Mouse (Mus musculus) embryonic facial prominence, embryonic 15.5 days (tissue): Measurements from ENCODE around the gene Phxr2. TPM values are rescaled to one million over a fixed set of nuclear protein-coding genes. Genes with fewer than 3 reads are reported as not detected.

ENCODE experiments used
- ATAC-seq: fragments of 200-750 bp; cut with Nextera tagmentation; 2 replicates; pipeline ENCODE4 v1.8.0; 2017; ENCODE audit warnings: low read depth, moderate TSS enrichment; ENCODE audit not compliant: insufficient number of reproducible peaks, low FRiP score, low TSS enrichment
- H3K27ac ChIP-seq: fragments of 300-500 bp; sonication (generic); replicated peaks from 2 replicates; pipeline ENCODE4 v1.5.1; 2015; ENCODE audit warnings: mild to moderate bottlenecking, inconsistent platforms
- H3K27me3 ChIP-seq: fragments of 300-500 bp; sonication (generic); 2 replicates; pipeline ENCODE4 v1.6.1; 2015; ENCODE audit warnings: inconsistent platforms
- H3K36me3 ChIP-seq: fragments of 300-500 bp; sonication (generic); 2 replicates; pipeline ENCODE4 v1.6.1; 2015; ENCODE audit warnings: mild to moderate bottlenecking, inconsistent platforms
- H3K4me1 ChIP-seq: fragments of 300-500 bp; sonication (generic); 2 replicates; pipeline ENCODE4 v1.6.1; 2015; ENCODE audit warnings: inconsistent platforms
- H3K4me2 ChIP-seq: fragments of 300-500 bp; sonication (generic); replicated peaks from 2 replicates; pipeline ENCODE4 v1.6.1; 2015; ENCODE audit warnings: mild to moderate bottlenecking, inconsistent platforms
- H3K4me3 ChIP-seq: fragments of 300-500 bp; sonication (generic); replicated peaks from 2 replicates; pipeline ENCODE4 v1.5.1; 2015; ENCODE audit warnings: mild to moderate bottlenecking, inconsistent platforms
- H3K9ac ChIP-seq: fragments of 300-500 bp; sonication (generic); 2 replicates; pipeline ENCODE4 v1.6.1; 2015; ENCODE audit warnings: inconsistent platforms
- H3K9me3 ChIP-seq: fragments of 300-500 bp; sonication (generic); replicated peaks from 2 replicates; pipeline ENCODE4 v1.6.1; 2016; ENCODE audit warnings: inconsistent platforms
- WGBS: fragments of 180-500 bp; shearing (Covaris S2); methylation state at CpG from one replicate; pipeline ENCODE4 v1.1.7; 2015; 5-methylcytosine and 5-hydroxymethylcytosine counted together
- polyA plus RNA-seq: library from polyadenylated mRNA; unstranded; fragments of >200 nt; fragmentation: Nextera tagmentation; extraction: Ambion mirVana; gene quantifications from 2 replicates; pipeline ENCODE4 v1.2.1, GENCODE M21; 2015

Phxr2 gene
- polyA plus RNA-seq: not detected in 2 replicates

DNA sequence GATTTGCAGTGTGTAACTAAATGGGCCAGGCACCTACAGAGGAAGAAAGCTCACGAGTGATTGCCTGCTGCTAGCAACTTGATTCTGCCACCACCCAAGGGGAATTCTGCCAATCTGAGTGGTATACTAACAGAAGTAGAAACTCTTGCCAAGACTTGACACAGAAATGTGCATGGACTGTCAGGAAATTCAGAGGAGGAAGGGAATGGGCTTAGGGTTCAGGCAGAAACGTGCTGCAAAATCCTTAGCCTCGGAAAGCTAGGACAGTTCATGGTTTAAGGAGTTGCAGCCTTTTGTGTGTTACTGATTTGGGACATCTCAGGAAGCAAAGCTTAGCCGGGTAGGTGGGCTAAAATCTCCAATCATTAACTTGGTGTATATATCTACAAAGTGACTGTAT, at the start of gene Phxr2:
TSS of gene Phxr2 (minus strand) at position 101 of the 400 bp plus-strand sequence.
- H3K4me2 ChIP-seq: no peak within 1 kb of the TSS
- no peaks in the 10 kb centered on the region for H3K27me3 ChIP-seq
- peaks cover 16% of the 10 kb centered on the region; the same call in 1 of the 2 replicates for H3K4me1 ChIP-seq
- H3K9ac ChIP-seq: no peak within 1 kb of the TSS
- WGBS: 63% methylated on average over 4 of the region's 4 CpGs
- H3K36me3 ChIP-seq: peaks cover 5% of the 10 kb centered on the region; the same call in 1 of the 2 replicates
- ATAC-seq: no peak
- no peak within 1 kb of the TSS for H3K4me3 ChIP-seq
- no peak within 1 kb of the TSS for H3K27ac ChIP-seq
- H3K9me3 ChIP-seq: no peaks in the 10 kb centered on the region

DNA sequence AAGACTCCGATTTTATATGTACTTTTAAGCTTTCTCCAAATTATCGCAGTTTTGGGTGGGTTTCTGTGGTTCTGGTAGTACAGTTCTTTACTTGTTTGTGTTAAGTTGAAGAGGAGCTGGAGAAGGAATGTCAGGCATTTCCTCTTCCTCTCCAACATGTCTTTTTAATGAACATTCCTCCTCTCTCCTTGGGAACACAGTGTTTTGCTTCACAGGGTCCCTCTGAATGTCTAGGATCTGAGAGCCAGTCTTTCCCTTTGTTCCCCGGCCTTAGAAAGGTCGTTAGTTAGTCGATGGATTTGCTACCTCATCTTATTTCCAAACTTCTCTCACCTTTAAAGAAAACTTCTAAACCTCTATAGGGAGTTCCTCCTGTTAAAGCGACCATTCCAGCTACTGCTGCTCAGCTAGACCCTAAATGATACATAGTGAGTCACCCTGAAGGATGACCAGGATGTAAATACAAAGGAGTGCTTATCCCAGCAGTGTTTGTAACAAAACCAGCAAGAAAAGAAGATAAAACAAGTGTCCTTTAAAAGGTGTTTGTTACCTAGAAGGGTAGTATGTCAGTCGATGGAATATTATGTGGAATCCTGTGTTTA, 46.9 kb upstream of the Phxr2 start:
- H3K4me2 ChIP-seq: no peak overlapping the region
- H3K36me3 ChIP-seq: no peaks in the 10 kb centered on the region
- ATAC-seq: no peak
- H3K4me3 ChIP-seq: no peak overlapping the region
- peaks cover 17% of the 10 kb centered on the region for H3K4me1 ChIP-seq
- no peak overlapping the region for H3K9ac ChIP-seq
- 33% methylated on average over 7 of the region's 7 CpGs for WGBS
- no peaks in the 10 kb centered on the region for H3K9me3 ChIP-seq
- no peaks in the 10 kb centered on the region for H3K27me3 ChIP-seq
- peak overlapping the region; percentile 29; the same call in 1 of the 2 replicates for H3K27ac ChIP-seq

DNA sequence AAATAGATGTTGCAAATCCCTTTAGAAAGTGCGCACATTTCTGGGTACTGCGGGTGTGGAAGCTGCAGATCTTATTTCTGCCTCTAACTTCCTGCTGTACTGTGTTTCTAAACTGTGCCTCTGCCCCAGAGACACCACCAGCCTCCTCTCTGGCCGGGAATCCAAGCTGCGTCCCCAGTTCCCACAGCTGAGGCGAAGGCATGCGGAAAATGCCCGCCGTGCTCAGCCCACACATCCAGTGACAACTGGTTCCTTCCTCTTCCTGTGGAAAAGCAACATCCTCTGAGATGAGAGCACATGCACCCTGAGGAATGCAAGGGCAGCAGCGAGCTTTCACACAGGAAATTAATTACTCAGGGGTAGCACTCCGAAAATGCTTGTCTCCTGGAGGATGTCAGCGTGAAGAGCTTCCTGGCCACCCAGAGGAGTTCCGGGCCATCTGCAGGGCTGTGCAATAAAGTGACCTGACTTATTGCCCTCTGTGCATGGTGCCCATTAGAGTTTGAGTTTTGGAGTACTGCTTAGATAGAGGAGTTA, 45.9 kb upstream of the Phxr2 start:
- H3K36me3 ChIP-seq: no peaks in the 10 kb centered on the region
- WGBS: 15% methylated on average over 12 of the region's 12 CpGs
- H3K4me1 ChIP-seq: peaks cover 17% of the 10 kb centered on the region
- H3K9me3 ChIP-seq: no peaks in the 10 kb centered on the region
- H3K27ac ChIP-seq: peak overlapping the region; percentile 67
- H3K27me3 ChIP-seq: no peaks in the 10 kb centered on the region
- peak overlapping the region; percentile 34 for H3K4me2 ChIP-seq
- peak; percentile 63; the same call in 1 of the 2 replicates for ATAC-seq
- no peak overlapping the region for H3K9ac ChIP-seq
- H3K4me3 ChIP-seq: no peak overlapping the region

DNA sequence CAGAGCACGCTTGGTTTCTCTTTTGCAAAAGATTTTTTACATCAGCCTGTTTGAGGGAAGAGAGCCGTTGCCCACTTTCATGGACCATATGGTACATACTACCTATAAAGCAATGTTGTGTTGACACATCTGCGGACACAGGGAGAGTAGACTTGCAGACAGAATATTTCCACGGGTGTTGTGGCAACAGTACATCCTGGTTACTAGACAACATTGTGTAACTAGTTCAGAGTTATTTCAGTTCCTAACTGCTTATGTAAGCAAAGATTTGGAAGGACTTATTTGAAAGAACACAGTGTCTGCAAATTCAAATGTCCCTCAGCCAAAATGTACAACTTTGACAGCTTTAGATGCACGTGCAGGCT, 43.6 kb upstream of the Phxr2 start:
- H3K27ac ChIP-seq: 0 out of 2 replicates have a peak overlapping the region, but pooled peaks have one; percentile 22
- no peaks in the 10 kb centered on the region for H3K27me3 ChIP-seq
- no peak for ATAC-seq
- 63% methylated on average over 5 of the region's 5 CpGs for WGBS
- H3K4me2 ChIP-seq: no peak overlapping the region
- no peak overlapping the region for H3K9ac ChIP-seq
- peaks cover 27% of the 10 kb centered on the region for H3K4me1 ChIP-seq
- H3K4me3 ChIP-seq: no peak overlapping the region
- H3K9me3 ChIP-seq: no peaks in the 10 kb centered on the region
- no peaks in the 10 kb centered on the region for H3K36me3 ChIP-seq

DNA sequence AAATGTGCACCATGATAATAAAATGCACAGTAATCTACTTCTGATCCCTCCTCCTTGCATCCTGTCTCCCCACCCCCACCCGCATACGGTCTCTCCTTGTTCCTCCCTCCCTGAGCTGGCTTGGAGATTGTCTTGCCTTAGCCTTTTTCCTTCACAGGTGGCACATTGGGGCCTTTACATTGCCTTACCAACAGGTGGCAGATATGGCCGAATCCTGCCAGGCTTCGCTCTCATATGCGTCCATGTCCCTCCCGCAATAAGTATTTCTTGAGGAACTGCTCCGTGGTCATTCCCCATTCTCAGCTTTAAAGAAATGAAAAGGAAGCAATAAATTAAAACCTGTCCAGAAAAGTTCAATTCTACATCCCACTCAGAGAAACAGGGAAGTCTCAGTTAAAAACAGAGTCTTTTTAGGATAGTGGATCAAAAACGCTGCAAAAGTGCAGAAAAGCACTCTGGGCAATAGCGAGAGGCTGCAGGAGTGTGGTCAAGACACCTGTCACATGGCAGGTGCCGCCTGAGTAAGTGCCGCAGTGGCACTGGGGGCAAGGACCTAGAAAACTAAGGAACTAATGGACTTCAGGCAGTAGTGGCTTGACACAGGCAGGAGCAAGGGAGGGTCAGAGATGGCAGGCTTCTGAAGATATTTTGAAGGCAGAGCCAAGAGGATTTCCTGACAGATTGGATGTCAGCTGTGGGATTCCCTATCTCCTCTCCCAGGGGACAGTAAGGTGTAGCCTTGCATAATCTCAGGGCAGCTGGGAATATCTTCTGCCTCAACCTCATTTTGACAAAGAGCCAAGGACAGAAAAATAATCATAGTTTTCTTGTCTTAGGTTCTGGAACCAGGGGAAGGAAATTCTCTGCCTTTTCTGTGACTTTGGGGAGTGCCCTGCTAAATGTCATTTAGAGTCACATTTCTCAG, 43.0 kb upstream of the Phxr2 start:
- no peak for ATAC-seq
- H3K27me3 ChIP-seq: no peaks in the 10 kb centered on the region
- 0 out of 2 replicates have a peak overlapping the region, but pooled peaks have one; percentile 22 for H3K27ac ChIP-seq
- H3K4me3 ChIP-seq: no peak overlapping the region
- no peak overlapping the region for H3K4me2 ChIP-seq
- H3K9ac ChIP-seq: no peak overlapping the region
- H3K9me3 ChIP-seq: no peaks in the 10 kb centered on the region
- peaks cover 28% of the 10 kb centered on the region for H3K4me1 ChIP-seq
- 70% methylated on average over 11 of the region's 11 CpGs for WGBS
- no peaks in the 10 kb centered on the region for H3K36me3 ChIP-seq

DNA sequence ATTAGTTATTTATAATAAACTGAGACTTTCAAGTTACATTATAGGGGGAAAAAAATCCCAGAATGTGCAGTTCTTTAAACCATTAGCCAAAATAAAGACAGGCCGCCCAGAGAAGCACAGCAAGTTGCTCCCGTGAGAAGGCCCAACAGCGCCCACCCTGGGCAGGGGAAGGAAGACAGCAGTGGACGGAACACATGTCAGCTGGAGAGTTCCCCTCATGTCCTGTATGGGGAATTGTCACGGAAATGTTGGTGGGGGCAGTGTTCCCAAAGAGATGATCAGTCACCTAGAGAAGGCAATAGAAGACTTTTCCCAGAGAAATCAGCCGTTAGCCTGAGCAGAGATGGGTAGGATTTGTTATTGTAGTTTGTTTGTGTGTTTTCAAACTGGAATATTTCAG, 42.3 kb upstream of the Phxr2 start:
- Histone ChIP-seq H3K4me1 (peaks cover 28% of the 10 kb centered on the region), H3K9ac (no peak overlapping the region)
- 71% methylated on average over 6 of the region's 6 CpGs for WGBS

DNA sequence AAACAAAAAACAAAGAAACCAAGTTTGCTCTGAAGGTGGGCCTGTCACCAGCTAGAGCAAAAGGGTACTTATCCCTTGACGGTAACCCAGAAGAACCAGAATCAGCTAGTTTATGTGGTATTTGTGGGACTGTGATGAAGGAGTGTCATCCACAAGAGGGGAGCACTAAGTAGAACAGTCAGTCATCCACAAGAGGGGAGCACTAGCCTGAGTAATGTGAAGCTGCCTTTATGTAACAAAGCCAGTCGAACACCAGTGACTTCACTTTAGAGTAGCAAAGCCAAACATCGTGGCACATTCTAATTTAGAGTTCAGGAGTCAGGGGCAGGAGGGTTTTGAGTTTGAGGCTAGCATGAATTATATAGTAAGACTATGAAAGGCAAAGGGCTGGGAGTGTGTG, 40.3 kb upstream of the Phxr2 start:
- WGBS: 56% methylated on average over 3 of the region's 3 CpGs
- ATAC-seq: no peak
- Histone ChIP-seq H3K4me2 (no peak overlapping the region), H3K4me1 (peaks cover 18% of the 10 kb centered on the region), H3K36me3 (no peaks in the 10 kb centered on the region), H3K9ac (no peak overlapping the region), H3K27me3 (no peaks in the 10 kb centered on the region), H3K27ac (no peak overlapping the region), H3K9me3 (no peaks in the 10 kb centered on the region), H3K4me3 (no peak overlapping the region)

More for the DNA sequence above, 42.3 kb upstream of the Phxr2 start:
- Histone ChIP-seq H3K4me3 (no peak overlapping the region), H3K27me3 (no peaks in the 10 kb centered on the region), H3K9me3 (no peaks in the 10 kb centered on the region), H3K4me2 (no peak overlapping the region), H3K27ac (no peak overlapping the region), H3K36me3 (no peaks in the 10 kb centered on the region)
- ATAC-seq: no peak

DNA sequence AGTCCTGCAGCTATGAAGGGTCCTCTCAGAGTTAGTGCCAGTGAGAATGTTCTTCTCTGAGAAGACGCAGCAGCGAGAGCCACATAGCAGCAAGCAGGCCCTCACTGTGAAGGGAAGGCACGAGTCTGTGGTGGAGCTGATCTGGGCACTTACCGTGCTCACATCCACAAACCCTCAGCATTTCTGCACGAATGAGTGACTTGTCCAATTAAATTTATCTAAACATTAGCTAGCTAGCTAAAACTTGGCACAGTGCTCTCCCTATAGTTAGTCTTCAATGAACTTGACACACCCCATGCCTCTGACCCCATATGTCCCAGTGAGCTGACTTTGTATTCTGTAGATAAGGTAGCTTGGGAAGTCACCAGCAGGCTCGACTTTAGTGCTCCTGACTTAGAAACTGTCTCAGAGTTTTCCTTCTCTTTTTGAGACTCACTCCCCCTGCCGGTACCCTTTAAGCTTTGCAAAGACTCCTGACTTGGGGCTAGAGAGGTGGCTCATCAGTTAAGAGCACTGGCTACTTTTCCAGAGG, 39.7 kb upstream of the Phxr2 start:
- no peaks in the 10 kb centered on the region for H3K36me3 ChIP-seq
- no peak overlapping the region for H3K4me2 ChIP-seq
- no peaks in the 10 kb centered on the region for H3K9me3 ChIP-seq
- H3K9ac ChIP-seq: no peak overlapping the region
- no peak overlapping the region for H3K4me3 ChIP-seq
- ATAC-seq: no peak
- H3K27me3 ChIP-seq: no peaks in the 10 kb centered on the region
- no peak overlapping the region for H3K27ac ChIP-seq
- 63% methylated on average over 7 of the region's 7 CpGs for WGBS
- H3K4me1 ChIP-seq: peaks cover 14% of the 10 kb centered on the region; the same call in 1 of the 2 replicates

DNA sequence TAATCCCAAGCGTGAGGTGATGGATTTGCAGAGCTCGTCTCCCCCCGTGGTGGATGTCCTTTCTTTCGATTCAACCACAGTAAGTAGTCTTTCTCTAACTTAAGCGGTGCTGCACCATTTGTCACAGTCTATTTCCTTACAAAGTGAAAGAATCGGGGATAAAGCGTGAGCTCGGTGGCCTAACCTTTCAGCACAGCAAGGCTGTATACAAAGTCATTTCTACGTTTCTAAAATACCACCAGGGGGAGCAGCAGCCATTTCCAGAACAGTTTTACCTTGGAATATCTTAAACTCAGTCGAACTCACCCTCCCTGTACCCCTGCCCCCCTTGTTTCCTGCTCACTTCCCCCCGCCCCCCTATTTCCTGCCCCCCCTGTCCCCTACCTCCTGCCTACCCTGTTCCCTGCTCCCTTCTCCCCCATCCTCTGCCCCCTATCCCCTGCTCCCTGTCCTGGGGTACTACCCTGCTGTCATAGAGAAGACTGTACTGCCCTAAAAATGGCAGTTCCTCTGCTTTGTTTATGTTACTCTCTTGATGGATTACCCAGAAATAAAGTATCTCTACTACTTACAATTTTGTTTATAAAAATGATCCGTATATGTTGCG, 38.8 kb upstream of the Phxr2 start:
- H3K27me3 ChIP-seq: no peaks in the 10 kb centered on the region
- no peaks in the 10 kb centered on the region for H3K36me3 ChIP-seq
- no peak overlapping the region for H3K27ac ChIP-seq
- no peak overlapping the region for H3K4me2 ChIP-seq
- WGBS: 41% methylated on average over 13 of the region's 13 CpGs
- H3K4me3 ChIP-seq: no peak overlapping the region
- ATAC-seq: peak; percentile 52; the same call in 1 of the 2 replicates
- no peaks in the 10 kb centered on the region for H3K9me3 ChIP-seq
- H3K9ac ChIP-seq: no peak overlapping the region
- H3K4me1 ChIP-seq: peaks cover 14% of the 10 kb centered on the region; the same call in 1 of the 2 replicates

DNA sequence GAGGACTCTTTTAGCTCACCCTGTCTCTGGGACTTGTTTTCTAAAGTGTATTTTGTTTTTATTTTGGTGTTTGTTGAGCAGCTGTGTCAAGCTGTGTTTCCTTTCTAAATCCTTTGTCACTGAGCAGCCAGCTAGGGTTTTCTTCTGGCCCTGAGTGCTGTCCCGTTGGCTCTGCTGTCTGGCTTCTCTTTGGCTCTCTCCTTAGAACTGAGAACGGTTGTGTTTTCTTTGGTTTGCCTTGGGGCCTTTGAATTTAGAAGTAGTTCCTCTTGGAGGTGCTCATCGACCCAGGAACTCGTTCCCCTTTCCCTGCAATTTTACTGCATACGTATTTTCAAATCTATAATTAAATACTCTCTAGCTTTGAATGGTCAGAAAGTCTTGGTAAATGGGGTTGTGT, 36.9 kb upstream of the Phxr2 start:
- Histone ChIP-seq H3K27ac (no peak overlapping the region), H3K27me3 (no peaks in the 10 kb centered on the region), H3K4me3 (no peak overlapping the region), H3K4me1 (0 out of 2 replicates have a peak, but pooled peaks cover 10% of the 10 kb centered on the region), H3K36me3 (no peaks in the 10 kb centered on the region), H3K9me3 (no peaks in the 10 kb centered on the region), H3K9ac (no peak overlapping the region), H3K4me2 (no peak overlapping the region)
- ATAC-seq: no peak
- WGBS: 81% methylated on average over 5 of the region's 5 CpGs
